Mouse (Mus musculus): ENCODE data around the gene Dlx5.

DNA sequence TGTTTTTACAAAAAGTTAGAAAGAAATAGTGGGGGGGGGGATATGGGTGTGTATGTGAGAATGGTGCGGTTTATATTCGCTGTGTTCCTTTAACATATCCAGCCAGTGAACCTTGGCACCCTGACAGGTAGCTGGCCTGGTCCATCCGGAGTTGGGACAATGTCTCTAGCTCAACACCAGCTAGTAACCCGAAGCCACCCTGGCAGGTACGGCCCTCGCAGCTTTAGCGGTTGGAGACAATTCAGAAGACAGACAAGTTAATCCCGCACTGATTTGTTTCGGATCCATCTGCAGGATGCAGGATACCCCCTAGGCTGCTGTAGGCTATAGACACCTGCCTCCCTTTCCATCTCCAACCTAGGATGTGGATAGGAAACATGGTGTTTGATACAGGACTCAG, 27.7 kb downstream of the Dlx5 start:
- TF ChIP-seq POLR2A (IDR thresholded peaks at IDR 0.05; ENCODE audit: control insufficient read depth in 1 of 2, insufficient read depth in 1 of 2, low read depth in 1 of 2, low read length in 2 of 2, poor library complexity in 1 of 2) (no peak), POLR2AphosphoS2 (IDR thresholded peaks at IDR 0.05; ENCODE audit: low read length) (no peak), BHLHE40 (IDR thresholded peaks at IDR 0.05; ENCODE audit: borderline replicate concordance, low read depth, low read length) (no peak), TAL1 (IDR thresholded peaks at IDR 0.05; ENCODE audit: low read length) (no peak), CTCF (IDR thresholded peaks at IDR 0.05 in 2 of 3, conservative IDR thresholded peaks at IDR 0.05 in 1 of 3; ENCODE audit: control insufficient read depth in 1 of 3, insufficient read depth in 1 of 3, low read depth in 2 of 3, low read length in 3 of 3, poor library complexity in 1 of 3, severe bottlenecking in 1 of 3) (no peak), ZNF384 (IDR thresholded peaks at IDR 0.05; ENCODE audit: low read depth, low read length) (no peak), MEF2A (IDR thresholded peaks at IDR 0.05; ENCODE audit: extremely low read depth, insufficient replicate concordance, low read depth, low read length, poor library complexity, severe bottlenecking) (no peak), UBTF (IDR thresholded peaks at IDR 0.05; ENCODE audit: borderline replicate concordance, insufficient read depth, low read depth, low read length) (no peak), EP300 (IDR thresholded peaks at IDR 0.05; ENCODE audit: low read depth in 1 of 2, low read length in 2 of 2) (no peak), MAX (IDR thresholded peaks at IDR 0.05; ENCODE audit: low read length) (no peak), GABPA (IDR thresholded peaks at IDR 0.05; ENCODE audit: low read depth, low read length) (no peak), ZKSCAN1 (IDR thresholded peaks at IDR 0.05; ENCODE audit: low read depth, low read length) (no peak), MAZ (IDR thresholded peaks at IDR 0.05; ENCODE audit: low read depth, low read length) (no peak)

All from MEL (cell line).